Mouse (Mus musculus): ENCODE measurements around the gene Arhgap17. TPM values are rescaled to one million over a fixed set of nuclear protein-coding genes. Genes with fewer than 3 reads are reported as not detected.

Gene Arhgap17
- polyA plus RNA-seq (2017; shearing (Covaris generic)) = 50.0 TPM

DNA sequence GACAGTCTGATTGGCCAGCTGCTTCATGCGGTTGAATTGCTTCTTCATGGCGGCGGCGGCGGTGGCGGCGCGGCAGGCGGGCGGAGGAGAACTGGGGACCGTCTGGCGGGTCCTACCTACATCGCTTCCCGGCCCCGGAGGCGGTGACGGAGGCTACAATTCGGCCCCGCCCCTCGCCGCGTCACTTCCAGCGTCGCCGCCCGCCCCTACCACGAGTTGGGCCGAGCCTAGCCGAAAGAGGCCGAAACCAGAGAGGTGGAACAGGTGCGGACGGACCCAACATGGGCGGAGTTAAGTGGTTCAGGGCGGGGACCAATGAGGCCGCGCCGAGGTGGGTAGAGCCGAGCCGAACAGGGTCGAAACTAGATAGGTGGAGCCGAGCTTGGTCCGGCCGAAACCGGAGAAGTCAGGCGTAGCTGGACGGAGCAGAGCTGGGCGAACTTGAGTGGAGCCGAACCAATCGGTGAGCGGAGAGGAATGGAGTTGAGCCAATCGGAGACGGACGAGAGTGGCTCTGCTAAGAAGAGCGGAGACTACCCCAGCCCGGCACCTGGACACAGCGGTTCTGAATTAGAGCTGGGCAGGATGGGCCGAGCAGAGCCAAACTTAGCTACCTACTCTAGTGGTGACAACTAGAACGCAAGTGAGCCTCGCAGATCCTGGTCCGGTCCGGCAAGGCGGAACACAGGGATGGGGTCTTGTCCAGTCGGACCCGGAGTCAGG is at the start of gene Arhgap17, which contains the start of gene Lcmt1:
Gene Arhgap17, minus strand, starts transcription at position 157 of the 723 bp plus-strand sequence.
Gene Lcmt1, plus strand, starts transcription at position 26 of the 723 bp plus-strand sequence.

Other genes with a start within 250 kb of the Arhgap17 start
- 82.3 TPM for gene Tnrc6a, start 246.0 kb downstream of the Arhgap17 start, polyA plus RNA-seq (2017; shearing (Covaris generic))
- 0.54 TPM for gene Slc5a11, start 155.1 kb downstream of the Arhgap17 start, polyA plus RNA-seq (2017; shearing (Covaris generic))
- 35.9 TPM for gene Lcmt1, start 131 bp downstream of the Arhgap17 start, polyA plus RNA-seq (2017; shearing (Covaris generic))
- 0.16 TPM for gene Aqp8, start 92.4 kb upstream of the Arhgap17 start, polyA plus RNA-seq (2017; shearing (Covaris generic))
- gene Zkscan2, start 130.5 kb upstream of the Arhgap17 start, polyA plus RNA-seq (2017; shearing (Covaris generic)) = not detected

All from CD4-positive, CD25-positive, alpha-beta regulatory T cell (primary cell).